Mouse (Mus musculus) CD4-positive, CD25-positive, alpha-beta regulatory T cell, adult 4 months (primary cell): ENCODE results near the gene Tjp1. TPM values are rescaled to one million over a fixed set of nuclear protein-coding genes. Genes with fewer than 3 reads are reported as not detected.

Source experiments
- ATAC-seq: one replicate; pipeline ENCODE4 v1.8.0; 2017
- polyA plus RNA-seq, 2 experiments: library from polyadenylated mRNA; unstranded; fragments of 100-300 nt; shearing (Covaris generic); gene quantifications; one replicate each; pipeline ENCODE4 v1.2.1; 2017

The Tjp1 gene
- polyA plus RNA-seq, 2 experiments from 2014 or later: not detected

DNA sequence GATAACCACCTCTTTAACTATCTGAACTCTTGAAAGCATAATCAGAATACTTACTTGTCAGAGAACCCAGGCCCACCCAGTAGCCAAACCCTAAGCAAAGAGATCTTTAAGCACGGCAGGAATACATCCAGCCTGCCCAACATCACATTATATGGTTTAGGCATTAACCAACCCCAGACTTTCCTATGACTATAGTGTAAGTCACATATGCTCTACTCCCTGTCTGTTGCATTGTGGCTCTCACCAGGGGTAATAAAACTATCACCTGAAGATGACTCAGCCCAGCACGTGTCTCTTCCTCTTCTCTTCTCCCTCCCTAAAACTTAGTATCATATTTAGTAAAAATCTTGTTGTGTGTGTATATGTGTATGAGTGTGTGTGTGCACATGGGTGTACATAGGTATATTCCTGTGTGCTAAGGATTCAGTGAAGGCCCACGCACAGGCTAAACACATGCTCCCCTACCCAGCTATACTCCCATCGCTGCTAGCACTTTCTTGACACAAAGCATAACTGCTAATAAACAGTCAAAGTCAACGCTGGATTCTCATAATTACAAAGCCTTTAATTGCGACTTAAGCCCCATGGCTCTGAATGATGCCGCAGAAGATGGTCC, 139.9 kb downstream of the Tjp1 start:
- ATAC-seq: no peak

DNA sequence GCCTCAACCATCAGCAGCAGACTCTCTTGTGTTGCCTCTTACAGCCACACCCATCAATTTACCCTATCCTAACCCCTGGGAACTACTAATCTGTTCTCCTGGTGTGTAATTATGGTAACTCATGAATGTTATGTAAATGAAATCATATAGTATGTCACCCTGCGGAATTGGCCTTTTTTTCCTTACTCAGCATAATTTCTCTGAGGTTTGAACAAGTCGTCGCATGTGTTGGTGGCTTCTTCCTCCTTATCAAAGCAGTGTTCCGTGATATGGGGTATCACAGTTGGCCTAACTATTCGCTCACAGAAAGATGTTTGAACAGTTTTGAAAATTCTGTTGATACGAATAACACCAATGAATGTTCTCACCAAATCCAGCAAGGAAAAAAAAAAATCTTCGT, 142.8 kb downstream of the Tjp1 start:
- no peak for ATAC-seq

DNA sequence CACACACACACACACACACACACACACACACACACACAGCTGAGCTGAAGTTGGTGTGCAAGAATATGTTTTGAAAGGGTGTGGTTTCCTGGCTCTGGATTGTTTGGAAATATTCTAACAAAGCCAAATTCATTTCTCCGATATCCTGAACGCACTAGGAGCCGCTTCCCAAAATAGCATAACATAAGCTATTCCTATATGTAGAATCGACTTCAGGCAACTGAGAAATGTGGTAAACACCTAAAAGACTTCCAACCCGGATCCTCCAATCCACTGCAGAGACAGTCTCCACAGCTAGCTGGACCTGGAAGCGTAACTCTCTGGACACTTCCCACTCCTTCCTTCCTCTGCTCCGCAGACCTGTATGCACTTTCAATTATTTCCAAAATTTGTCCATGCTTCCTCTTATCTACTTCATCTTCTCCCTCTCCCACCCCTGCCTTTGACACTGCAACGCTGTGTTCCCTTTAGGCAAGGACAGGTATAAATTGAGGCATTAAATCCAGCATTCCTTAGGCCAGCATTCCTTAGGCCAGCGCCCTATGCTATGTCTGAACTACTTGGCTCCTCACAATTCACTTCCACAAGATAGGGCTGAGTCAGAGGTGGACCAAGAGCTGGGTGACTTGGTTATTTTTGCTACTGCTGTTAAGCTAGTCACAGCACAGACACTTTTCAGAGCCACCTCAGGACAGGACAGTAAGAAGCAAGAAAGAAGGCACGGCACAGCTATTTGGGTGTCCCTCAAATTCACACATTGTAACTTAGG, 144.9 kb downstream of the Tjp1 start:
- ATAC-seq: no peak

DNA sequence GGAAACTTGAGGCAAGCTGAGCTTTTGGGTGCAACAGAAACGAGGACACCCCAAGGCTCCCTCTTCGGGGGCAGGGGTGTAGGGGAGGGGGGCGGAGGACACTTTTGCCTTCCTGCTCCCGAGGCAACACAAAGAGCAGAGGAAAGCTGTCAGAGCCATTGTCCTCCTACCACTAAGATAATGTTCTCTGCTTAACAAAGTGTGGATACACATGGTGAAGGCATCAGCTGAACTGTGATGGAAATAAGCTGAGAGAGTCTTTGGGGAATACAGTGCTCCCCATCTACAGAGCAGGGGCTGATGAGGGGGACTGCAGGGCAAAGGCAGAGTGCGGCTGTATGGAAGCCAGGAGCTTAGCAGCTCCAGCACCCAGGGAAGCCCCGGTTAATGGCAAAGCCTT, 145.7 kb downstream of the Tjp1 start:
- ATAC-seq: no peak

DNA sequence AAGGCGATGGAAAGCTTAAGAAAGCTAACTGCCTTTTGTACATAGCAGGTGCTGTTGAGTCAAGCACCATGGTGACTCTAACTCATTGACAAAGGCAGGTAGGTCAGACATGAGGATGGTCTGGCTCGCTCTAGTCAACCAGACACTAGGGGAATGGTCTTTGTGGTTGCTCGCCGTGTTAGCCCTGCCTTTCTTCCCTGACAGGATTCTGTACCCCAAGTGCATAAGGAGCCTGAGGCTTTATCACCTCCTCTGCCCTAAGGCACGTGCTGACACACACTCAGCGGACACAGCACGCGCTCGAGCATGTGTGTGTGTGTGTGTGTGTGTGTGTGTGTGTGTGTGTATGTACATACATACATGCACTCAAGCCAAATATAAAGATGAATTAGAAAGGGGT, 146.9 kb downstream of the Tjp1 start:
- no peak for ATAC-seq

DNA sequence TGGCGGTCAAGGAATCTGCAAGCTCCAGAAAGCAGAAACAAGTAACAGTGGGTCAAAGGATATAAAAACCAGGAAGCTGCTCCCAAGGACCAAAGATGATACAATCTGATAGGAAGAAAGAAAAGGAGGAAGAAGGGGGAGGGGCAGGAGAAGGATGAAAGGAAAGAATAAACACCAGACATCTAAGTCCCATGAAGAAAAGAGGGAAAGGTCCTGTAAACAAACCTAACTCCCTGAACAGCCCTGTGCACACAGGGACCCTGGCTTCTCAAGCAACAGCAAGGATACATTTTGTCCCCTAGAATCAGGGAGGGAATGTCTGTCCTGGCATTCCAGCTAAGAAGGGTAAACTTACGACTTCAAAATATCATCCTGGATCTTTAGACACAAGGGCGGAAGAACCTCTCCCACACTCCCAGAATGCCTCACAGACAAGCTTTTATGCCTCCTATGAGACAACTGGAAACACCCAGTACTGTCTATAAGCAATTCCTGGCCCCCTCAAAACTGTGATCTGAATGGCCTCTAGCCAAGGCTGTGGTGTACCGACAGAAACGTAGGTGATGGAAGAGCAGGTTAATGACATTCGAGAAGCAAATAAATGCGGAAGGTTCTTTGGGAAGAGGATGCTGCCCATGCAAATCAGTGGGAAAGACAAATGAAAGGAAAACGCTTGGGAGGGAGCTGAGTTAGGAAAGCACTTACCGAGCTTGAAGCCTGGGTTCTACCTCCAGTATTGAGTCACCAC, 148.6 kb downstream of the Tjp1 start:
- ATAC-seq: no peak

DNA sequence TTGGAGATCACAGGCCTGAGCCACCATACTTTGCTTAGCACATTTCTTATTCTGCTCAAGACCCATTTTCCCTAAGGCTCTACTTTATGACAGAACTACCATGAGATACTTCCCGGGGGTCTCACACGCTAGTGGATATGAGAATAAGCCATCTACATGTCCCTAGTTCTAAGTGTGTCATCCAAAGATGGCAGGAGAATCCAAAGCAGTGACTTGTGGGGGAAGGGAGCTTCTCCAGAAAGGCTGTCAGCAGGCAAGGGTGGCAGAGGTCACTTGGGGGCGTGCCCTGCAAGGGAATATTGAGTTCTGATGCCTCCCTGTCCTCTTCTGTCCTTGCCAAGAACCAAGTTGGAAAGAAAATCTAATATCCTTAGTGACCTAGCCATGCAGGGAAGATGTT, 150.1 kb downstream of the Tjp1 start:
- ATAC-seq: no peak

DNA sequence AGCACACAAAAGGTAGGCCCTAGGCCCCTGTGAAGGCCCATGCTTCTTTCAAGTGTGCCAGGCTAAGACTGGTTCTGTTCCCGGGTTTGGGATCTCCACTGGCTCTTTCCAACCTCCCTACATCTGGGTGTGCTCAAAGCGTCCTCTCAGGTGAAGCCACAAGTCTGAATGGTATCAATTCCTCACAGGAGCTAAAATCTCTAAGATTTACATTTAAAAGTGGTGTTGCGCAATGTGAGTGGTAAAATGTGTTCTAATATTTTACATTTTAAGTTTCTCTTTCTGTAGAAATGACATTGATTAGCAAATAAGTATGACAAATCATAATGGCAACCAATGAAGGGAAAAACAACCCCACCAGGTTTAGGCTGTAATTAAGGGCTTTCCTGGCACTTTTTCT, 152.0 kb downstream of the Tjp1 start:
- no peak for ATAC-seq

DNA sequence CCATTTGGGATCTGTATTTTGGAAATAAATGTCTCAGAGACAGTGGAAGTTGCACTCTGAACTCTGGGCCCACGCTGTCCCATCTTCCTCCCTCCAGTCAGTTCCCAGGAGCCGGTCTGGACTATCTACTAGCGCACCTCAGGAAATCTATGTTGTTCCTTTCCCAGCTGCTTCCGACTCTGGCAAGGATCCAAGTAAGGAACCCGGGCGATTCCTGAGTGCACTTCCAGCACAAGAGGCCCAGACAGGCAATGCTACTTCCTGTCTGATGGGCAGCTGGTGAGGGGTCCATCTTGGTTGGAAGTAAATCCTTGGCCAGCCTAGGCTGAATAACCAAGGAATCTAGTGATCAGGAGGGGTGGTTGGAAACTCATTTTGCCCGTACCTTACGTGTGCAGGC, 152.4 kb downstream of the Tjp1 start:
- ATAC-seq: no peak

DNA sequence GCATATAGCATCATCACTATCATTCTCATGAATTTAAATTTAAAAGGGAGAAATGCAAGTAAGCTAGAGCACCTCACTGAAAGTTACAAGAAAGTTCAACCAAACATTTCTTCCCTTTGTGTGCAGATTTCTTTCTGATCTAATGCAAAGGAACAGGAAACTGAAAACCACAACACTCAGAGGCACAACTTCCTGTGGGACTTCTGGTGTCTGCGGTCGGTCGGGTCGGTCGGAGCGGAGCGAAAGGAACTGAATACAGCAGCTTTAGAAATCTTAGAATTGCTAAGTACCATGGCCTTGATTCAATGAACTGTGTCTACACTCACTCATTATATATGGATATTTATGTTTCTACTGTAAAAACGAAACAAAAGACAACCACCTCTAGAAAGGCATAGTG, 154.2 kb downstream of the Tjp1 start:
- no peak for ATAC-seq

DNA sequence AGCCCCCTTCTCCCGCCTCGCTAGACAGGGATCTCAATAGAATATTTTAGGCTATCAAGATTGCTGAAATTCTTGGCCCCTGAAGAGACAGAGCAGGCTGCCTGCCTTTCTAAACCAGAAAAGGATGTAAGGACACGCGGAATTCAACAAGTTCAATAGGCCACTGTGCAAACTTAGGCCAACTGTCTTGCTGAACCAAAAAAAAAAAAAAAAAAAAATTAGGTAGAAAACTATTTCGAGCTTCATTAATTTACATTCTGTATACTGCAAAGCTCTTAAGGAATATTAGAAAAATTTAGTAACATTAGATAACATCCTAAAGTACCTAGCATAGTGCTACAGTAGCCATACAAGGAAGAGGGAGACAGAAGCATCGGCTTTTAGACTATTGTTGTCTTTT, 155.8 kb downstream of the Tjp1 start:
- no peak for ATAC-seq

DNA sequence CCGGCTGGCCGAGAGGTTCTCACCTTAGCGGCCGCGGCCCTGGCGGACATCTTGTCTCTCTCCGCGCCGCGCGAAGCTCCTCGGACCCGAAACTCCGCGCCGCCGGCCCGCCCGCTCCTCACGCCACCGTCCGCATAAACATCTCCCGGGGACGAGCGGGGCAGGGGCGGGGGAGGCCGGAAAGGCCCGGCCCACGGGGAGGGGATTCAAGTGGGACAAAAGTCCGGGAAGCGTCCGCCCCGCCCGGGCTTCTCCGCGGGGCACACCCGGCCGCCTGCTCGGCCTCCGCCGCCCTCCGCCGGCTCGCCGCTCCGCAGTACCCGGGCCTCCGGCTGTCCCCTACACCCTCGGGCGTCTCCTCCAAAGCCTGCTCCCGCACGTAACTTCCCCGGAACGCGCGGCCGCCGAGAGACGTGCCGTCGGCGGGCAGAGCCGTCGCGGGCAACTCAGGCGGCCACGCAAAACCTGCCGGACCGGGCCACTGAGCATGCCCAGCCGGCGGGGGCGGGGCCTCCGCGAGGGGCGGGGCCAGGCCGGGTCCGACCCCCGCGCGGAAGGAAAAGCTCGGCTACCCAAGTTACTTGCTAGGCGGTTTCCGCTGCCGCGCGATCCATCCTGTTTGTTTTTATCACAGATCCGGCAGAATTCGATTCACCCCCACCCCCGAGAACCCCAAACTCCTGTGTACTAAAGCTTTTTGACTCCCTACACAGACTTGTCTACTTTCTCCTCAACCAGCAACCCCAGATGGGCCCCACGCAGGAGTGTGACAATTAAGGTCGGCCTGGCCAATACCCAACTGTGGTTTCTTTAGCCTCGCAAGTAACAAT, 156.6 kb downstream of the Tjp1 start:
- no peak for ATAC-seq

DNA sequence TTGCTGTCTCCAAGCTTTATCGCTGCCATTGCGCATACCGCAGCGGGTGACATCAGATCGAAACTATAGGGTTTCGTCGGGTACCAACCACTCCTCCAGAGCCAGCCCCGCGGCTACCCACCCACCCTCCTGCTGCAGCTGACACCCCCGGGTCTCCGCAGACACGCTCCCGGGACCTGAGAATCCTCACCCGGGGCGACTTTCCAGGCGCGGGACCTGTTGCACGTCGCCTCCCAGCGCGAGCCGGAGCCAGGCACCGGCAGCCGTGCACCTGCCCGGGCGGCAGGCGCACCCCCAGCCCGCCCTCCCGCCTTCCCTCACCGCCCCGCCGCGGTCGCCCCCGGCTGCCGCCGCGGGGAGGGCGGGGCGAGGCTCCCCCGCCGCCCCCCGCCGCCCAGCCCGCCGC, 157.2 kb downstream of the Tjp1 start:
- no peak for ATAC-seq

DNA sequence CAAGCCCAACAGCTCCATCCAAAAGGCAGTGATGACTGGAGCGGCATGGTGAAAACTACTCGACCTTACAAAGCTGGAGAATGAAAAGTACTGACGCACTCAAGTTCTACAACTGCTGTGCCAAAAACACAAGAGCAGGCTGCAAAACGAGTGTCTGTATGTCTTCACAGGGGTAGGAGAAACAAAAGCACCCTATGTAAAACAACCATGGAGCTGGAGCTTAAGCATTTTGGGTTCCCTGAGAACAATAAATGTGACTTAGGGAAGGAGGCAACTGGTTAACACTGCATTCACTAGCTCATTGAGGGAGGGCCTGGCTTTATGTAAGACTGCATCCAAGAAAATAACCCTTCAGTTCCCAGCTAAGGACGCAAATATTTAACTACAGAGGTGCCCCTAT, 158.5 kb downstream of the Tjp1 start:
- no peak for ATAC-seq

DNA sequence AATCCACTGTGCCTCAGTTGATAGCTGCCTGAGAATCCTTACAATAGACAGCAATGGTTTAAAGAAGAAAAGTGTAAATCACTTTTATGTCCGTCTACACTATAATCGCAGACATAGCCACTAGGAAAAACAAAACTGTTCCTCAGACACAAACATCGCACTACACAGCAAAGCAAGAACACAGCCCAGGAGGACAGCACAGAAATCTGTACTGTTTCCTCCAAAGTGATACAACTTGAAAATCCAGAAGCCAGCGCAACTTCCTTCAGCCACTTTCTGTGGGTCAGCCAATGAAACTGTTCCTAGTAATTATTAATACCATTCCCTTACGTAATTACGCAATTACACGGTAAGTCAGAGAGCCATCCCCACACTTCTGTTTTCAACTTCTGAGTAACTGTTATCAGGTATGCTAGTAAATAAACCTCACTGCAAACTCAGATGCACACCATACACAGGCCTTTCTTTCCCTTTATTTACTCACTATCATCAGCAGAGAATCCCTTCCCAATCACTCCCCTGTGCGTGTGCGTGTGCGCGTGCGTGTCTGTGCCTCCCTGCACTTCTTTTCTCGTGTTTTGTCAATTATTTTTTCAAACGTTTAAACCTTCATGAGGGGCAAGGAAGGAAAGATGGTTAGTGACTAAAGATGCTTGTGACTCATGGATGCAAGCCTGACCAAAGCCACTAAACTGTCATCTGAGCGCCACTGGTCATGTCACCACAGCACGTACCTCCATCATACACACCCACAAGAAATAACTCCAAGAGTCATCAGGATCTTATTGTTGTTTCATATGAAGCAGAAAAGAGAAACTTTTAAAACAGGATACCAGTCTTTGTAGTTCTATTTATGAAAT, 160.0 kb downstream of the Tjp1 start:
- no peak for ATAC-seq

DNA sequence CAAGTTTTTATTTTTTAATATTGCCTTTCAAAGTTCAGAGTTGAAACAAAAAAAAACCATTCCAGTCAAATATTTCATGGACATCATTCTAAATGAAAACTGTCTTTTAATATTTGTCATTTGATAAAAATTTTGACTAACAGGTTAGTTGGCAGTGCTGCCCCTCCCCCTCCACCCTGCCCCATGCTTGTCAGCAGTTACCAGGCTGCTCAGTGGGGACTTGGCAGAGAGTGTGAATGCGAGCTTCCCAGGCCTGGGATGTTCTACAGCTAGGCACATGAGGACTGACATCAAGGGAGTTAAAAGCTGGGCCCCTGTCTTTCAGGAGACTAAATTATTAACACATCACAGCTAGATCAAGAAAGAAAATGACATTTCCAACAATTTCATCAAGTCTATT, 161.4 kb downstream of the Tjp1 start:
- ATAC-seq: no peak

DNA sequence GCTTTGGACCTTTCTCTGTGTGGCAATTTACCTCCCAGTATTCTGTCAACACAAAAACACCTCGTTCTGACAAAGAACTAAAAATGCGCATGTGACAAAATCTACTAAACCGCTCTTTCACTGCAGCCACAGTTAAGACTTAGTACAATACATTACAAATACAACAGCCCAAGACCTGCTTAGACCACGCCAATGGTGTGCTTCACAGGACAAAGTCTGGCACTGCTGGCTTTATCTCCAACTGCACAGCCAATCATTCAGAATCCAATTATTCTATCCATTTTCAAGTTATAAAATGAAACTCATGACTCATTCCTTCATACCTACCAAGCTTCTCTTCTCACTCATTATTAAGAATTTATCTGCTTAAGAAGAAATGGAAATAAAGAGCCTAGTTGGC, 162.0 kb downstream of the Tjp1 start:
- no peak for ATAC-seq

DNA sequence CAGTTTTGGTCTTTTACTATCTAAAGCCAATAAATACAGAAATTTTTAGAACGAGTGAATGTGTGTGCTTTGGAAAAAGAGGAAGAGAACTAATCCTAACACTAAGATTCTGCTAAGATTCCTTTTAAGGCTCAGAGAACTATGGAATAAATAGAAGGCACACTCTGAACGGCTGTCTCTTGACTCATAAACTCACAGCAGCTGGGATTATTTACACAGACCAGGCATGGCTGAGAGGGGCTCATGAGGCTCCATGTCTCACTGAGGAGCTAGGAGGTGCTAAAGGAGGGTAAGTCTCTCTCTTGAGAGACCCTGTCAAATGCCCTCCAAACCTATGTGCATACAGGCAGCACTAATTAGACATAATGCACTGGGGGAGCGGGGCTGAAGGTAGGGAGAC, 167.3 kb downstream of the Tjp1 start:
- no peak for ATAC-seq

DNA sequence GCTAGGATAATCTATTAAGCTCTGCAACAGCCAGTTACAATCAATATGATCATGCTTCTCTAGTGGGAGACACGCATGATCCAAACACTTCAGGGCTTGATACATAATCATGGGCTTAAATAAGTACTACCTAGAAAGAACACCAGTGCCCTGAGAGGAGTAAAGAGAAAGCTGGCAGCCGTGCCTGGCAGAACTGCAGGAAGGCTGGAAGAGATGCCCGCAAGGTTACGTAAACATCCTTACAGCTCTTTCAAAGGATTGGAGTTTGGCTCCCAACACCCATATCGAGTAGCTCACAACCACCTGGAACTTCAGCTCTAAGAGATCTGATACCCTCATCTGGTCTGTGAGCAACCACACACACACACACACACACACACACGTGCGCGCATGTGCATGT, 167.8 kb downstream of the Tjp1 start:
- ATAC-seq: no peak

DNA sequence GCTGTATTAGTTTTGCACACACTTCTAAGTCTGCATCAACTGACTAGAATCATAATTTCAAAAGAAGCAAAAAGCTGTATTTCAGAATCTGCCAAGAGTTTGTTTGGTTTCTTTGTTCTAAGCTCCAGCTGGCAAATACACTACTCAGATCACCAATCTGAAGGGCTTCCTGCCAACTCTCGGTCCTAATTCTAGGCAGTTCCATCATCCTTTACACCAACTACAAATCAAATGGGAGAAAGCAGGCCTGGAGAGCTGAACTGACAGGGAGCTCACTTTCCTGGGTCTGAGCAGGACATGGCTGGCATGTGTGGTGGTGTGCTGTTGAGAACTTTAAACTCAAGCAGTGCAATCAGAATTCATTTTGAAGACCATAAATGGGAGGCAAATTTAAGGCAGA, 170.0 kb downstream of the Tjp1 start:
- ATAC-seq: no peak

DNA sequence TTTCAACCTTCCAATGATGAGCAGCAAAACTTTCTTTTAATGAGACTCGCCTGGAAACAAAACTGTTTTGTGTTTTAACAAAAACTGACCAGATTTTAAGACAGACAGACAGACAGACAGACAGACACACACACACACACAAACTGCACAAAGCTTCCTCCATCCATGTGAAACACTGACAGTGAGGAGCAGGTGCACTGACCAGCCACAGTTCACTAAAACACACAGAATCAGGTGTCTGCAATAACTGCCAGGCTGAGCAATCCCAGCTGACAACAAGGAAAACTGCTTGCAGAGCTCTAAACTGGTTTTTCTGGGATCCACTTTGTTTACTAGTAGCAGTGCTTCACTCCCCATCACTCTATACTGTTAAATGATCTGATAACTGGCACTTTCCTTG, 171.4 kb downstream of the Tjp1 start:
- no peak for ATAC-seq

DNA sequence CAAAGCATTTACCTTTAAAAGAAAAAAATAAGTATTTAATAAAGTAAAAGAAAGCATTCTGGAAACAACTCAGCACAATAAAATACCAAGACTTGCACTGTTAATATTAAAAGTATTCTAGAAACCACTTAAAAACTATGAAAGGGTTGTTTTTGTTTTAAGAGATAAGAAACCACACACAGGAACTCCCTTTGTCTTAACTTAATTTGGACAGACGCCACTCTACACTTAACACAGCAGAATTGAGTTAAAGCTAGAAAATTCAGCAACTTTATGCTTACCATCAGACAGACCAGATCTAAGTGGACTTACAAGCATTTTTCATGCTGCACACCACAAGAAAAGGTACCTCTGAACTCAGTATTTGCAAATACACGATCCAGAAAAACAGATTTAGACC, 172.7 kb downstream of the Tjp1 start:
- no peak for ATAC-seq
